Mouse (Mus musculus) kidney, adult 18-20 months (tissue): ENCODE data around the gene Unc80.

ENCODE experiments used
- DNase-seq: peaks from one replicate; pipeline ENCODE4 v3.0.0; 2021

Gene Unc80

GRCm38 (mm10) chr1:66730581-66730980, 262.4 kb downstream of the Unc80 start:
- no peak for DNase-seq
